Mouse (Mus musculus) gastrocnemius, adult 2 months (tissue): ENCODE results near the gene Shc3. TPM values are rescaled to one million over a fixed set of nuclear protein-coding genes. Genes with fewer than 3 reads are reported as not detected.

Experiments
- DNase-seq: peaks from one replicate; pipeline ENCODE4 v3.0.0; 2022
- H3K27ac ChIP-seq: fragments of 200-600 bp; 2 replicates; pipeline ENCODE4 v1.8.1; 2022; ENCODE audit warnings: mild to moderate bottlenecking
- H3K4me3 ChIP-seq: fragments of 200-600 bp; 2 replicates; pipeline ENCODE4 v1.8.1; 2022; ENCODE audit warnings: mild to moderate bottlenecking, moderate library complexity
- CTCF ChIP-seq: fragments of 200-600 bp; IDR thresholded peaks from 2 replicates; pipeline ENCODE4 v1.8.1; 2022; ENCODE audit warnings: antibody characterized with exemption, mild to moderate bottlenecking, moderate library complexity
- intact Hi-C: fragments of 180-260 bp; cut with DNase I; formaldehyde crosslinking; loops from one replicate; pipeline ENCODE4 v1.15.1; 2025
- total RNA-seq, 2 experiments: library from RNA; stranded (reverse); gene quantifications; 2 replicates each; pipeline ENCODE4 v1.2.3; 2021

The Shc3 gene
- total RNA-seq, 2 experiments from 2014 or later, result 0.59 to 1.4 TPM

DNA sequence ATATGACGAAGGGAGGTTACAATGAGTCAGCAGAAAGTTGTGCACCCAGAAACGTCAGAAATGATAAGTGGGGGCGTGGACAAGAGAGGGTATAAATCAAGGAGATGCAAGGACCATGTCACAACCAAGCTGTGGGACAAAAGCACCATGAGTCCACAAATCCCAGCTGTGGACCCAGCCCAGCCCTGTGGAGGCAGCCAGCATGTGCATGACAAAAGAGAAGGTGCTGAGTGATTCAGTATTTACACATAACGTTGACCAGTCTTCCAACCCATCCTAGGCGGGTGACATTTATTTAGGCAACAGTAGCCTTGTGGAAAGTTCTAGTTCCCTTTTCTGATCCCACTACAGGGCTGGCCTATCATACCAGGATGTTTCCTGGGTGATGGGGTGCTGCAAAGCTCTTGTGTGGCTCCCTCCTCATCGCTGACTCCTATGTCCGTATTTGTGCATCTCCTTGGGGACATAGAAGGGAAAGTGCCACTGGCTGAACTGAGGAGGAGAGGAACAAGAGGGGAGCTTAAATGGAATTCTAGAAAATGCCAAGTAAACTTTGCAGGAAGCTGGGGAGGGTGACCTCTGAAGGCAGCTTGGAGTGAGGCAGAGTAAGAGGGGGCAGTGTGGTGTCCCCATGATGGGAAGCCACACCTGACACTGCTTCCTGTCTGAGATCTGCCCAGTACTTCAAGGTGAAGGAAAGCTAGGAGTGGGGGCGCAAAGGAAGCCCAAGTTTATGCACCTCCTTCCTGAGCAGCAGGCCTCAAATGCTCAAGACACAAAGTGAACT lies 77.4 kb downstream of the Shc3 start:
- no peak overlapping the region for H3K4me3 ChIP-seq
- no peak for TF ChIP-seq CTCF
- H3K27ac ChIP-seq, result no peak overlapping the region
- no peak for DNase-seq
- intact Hi-C loops, result no loop called here

- no peak for TF ChIP-seq CTCF
- Histone ChIP-seq H3K27ac (no peak overlapping the region), H3K4me3 (no peak overlapping the region)
- intact Hi-C loops, result no loop called here
- no peak for DNase-seq
These were observed 79.0 kb downstream of the Shc3 start for GRCm38 (mm10) chr13:51490195-51490594.

GRCm38 (mm10) chr13:51488945-51489344 lies 80.3 kb downstream of the Shc3 start:
- intact Hi-C loops, result no loop called here
- DNase-seq, result no peak
- Histone ChIP-seq H3K4me3 (no peak overlapping the region), H3K27ac (no peak overlapping the region)
- no peak for TF ChIP-seq CTCF

- Histone ChIP-seq H3K4me3 (no peak overlapping the region), H3K27ac (no peak overlapping the region)
- DNase-seq, result no peak
- intact Hi-C loops, result no loop called here
- TF ChIP-seq CTCF, result no peak
These were observed 83.9 kb downstream of the Shc3 start for GRCm38 (mm10) chr13:51485291-51485690.

GRCm38 (mm10) chr13:51482786-51483185 lies 86.4 kb downstream of the Shc3 start:
- DNase-seq, result no peak
- Histone ChIP-seq H3K4me3 (no peak overlapping the region), H3K27ac (no peak overlapping the region)
- TF ChIP-seq CTCF, result no peak
- intact Hi-C loops, result no loop called here

DNA sequence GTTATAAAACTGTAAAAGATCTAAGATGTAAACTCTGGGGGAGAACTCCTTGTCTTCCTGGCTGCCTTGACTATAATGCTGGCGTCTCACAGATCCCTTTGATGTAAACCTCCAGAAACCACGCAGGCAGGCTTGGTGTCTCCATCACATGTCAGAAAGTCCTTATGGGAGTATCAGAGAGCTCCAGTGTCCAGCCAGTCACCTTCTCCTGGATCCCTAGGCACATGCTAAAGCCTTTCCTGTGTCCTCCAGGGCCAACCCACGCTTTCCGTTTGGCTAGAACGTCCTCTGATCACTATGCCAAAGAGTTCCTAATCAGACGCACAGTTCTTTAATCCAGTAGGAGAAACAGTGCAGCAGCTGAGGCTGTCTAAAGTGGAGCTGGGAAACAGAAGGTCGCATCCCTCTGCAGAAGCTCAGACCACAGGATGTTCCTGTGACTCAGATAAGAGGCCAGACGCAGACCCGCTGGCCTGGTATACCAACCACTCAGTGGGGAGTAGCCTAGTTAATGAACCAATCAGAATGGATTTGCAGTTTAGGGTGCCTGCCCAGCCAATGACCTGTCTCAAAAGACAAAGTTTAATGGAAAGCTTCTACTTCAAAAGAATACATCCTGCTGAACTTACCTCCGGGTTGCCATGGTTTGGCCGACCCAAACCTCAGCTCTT lies 88.7 kb downstream of the Shc3 start:
- H3K27ac ChIP-seq, result no peak overlapping the region
- no peak for DNase-seq
- TF ChIP-seq CTCF, result no peak
- intact Hi-C loops, result no loop called here
- H3K4me3 ChIP-seq, result no peak overlapping the region

DNA sequence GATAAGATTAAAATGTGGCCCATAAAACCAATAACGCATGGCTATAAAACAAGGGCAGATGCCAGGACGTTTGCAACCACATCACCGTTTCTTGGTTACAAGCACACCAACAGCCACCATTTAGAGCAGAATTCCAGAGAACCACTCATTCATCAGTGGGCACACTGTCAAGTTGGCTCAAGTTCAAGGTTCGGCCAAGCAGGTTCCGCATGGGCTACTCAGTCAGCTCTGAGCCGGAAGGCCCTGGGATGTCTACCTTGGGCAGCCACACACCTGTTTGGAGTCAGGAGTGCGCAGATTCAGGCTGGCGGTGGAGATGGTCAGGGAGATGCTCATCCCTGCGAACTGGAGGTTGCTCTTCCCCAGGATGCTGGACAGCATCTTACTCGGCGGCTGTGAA lies 89.4 kb downstream of the Shc3 start:
- no peak for TF ChIP-seq CTCF
- intact Hi-C loops, result no loop called here
- Histone ChIP-seq H3K27ac (no peak overlapping the region), H3K4me3 (no peak overlapping the region)
- no peak for DNase-seq

DNA sequence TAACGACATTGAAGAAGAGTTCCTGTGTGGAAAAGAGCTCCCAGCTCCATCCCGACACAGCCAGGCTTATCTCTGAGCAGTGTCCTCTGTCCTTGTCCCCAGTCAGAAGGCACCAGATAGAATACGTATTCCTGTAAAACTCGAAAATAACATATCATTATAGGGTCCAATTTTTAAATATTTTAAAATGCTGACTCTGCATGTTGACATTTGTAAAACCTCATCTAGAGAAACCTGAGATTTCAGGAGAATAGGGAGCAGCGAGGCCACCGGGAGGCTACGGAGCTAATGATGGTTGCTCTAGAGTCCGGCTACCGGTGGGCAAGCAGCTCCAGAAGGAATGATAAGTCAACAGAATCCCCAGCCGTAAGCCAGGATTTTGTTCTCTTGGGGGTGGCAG lies 92.2 kb downstream of the Shc3 start:
- no peak for TF ChIP-seq CTCF

GRCm38 (mm10) chr13:51468697-51469250 lies 100.4 kb downstream of the Shc3 start:
- Histone ChIP-seq H3K27ac (no peak overlapping the region), H3K4me3 (no peak overlapping the region)
- TF ChIP-seq CTCF, result no peak
- intact Hi-C loops, result no loop called here
- no peak for DNase-seq

More for the DNA sequence above, 92.2 kb downstream of the Shc3 start:
- intact Hi-C loops, result no loop called here
- Histone ChIP-seq H3K27ac (no peak overlapping the region), H3K4me3 (no peak overlapping the region)
- no peak for DNase-seq

DNA sequence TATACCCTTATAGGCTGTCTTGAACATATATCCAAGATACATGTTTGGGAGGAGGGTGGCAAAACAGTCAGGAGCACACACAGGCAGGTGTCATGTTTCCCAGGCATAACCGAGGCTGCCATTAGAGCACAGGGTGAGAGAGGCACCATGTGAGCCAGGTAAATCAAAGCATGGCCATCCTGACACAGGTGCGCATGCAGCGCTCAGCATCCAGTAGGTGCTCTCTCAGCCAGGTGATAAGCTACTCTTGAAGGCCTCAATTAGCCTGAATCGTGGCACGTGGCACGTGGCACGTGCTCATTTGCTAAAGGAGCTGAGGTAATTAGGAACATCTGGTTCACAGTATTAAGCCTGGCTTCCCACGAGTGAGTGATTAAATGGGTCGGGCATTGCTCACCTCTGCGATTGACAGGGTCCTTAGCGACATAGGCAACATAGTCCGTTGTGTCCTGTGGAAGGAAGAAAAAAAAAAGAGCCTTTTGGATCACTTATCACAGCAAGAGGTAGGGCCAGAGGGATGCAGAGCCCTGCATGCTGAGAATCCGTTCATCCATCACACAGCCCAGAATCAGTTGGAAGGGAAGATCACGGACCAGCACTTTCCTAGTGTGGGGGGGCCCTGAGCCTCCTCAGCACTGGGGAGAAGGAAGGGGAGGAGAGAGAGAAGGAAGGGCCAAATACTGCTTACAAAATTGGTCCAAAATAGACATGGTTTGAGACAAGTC lies 102.9 kb downstream of the Shc3 start:
- TF ChIP-seq CTCF, result no peak
- Histone ChIP-seq H3K4me3 (no peak overlapping the region), H3K27ac (no peak overlapping the region)
- intact Hi-C loops, result no loop called here
- DNase-seq, result no peak

DNA sequence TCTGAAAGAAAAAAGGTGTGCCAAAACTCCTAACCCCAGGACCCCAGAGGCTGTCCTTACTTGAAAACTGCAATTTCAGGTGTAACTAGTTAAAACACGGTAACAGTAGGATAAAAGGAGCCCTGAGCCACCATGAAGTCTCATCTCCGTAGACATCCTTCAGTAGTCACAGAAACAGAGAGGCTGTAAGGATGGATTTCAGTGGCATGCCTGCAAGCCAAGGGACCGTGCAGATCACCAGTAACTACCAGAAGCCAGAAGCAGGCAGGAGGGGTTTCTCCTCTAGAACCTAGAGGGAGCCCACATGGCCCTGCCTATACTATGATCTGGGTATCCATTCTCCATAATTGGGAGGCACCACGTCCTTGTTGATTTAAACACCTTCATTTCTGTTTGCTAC lies 104.9 kb downstream of the Shc3 start:
- no peak for TF ChIP-seq CTCF
- Histone ChIP-seq H3K27ac (no peak overlapping the region), H3K4me3 (no peak overlapping the region)
- DNase-seq, result no peak
- intact Hi-C loops, result no loop called here

- no peak overlapping the region for H3K4me3 ChIP-seq
- DNase-seq, result no peak
- intact Hi-C loops, result no loop called here
- no peak for TF ChIP-seq CTCF
- no peak overlapping the region for H3K27ac ChIP-seq
These were observed 112.9 kb downstream of the Shc3 start for GRCm38 (mm10) chr13:51456190-51456878.
